In the genomic region with DNA sequence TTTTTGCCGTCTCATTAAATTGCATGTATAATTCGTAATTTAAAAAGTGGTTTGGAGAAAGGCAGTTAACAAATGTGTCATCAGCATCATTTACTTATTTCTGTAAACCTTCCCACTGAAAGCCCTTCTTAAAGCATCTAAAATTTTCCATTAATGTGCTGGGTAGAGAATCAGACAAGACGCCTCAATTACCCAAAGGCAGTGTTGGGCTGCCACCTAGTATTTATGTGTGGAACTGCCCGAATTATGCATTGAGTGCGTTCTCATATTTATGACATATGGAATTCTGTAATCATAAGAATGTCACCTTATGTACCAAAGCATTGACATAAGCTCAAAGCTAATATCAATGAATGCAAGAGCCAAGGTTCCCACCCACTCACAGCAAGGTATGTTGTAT, we compare ENCODE assay signal across 9 mouse cellular contexts.
A peak's percentile ranks its signal among the peaks of the same experiment; 100 is the strongest.
DNase-seq lines count a peak whose midpoint lies in the region; ATAC-seq and TF ChIP-seq lines count a peak whose summit lies in the region.
"Had no signal": no experiment of that assay in that cellular context is flagged by ENCODE, and none has a peak within 500 bp of the region (broad histone marks: within the 10 kb centered on the region; RNA-seq: fewer than 3 reads in every experiment).

No protein-coding gene starts in this region.

- TF ChIP-seq POLR2A in kidney, adult 2 months (IDR thresholded peaks at IDR 0.05; ENCODE audit: low read depth, low read length): no peak
- TF ChIP-seq POLR2A in cortical plate, adult 2 months (IDR thresholded peaks at IDR 0.05; ENCODE audit: extremely low read depth, insufficient read depth, low read length): no peak

- 42% methylated on average over 5 of the region's 5 CpGs for WGBS in kidney, adult 2 months
- 33% methylated on average over 5 of the region's 5 CpGs for WGBS in hindbrain, postnatal 0 days
- 53% methylated on average over 5 of the region's 5 CpGs for WGBS in midbrain, embryonic 15.5 days

- no peaks in the 10 kb centered on the region for H3K4me1 ChIP-seq in kidney, adult 2 months (ENCODE audit: control insufficient read depth, insufficient read depth, low read length)
- no peaks in the 10 kb centered on the region for H3K4me1 ChIP-seq in cortical plate, adult 2 months (ENCODE audit: control insufficient read depth, insufficient read depth, low read length)
- no peaks in the 10 kb centered on the region for H3K4me1 ChIP-seq in hindbrain, postnatal 0 days (ENCODE audit: insufficient read depth, low read length)
- H3K4me1 ChIP-seq in midbrain, embryonic 15.5 days: no peaks in the 10 kb centered on the region
- H3K4me1 ChIP-seq: heart, embryonic 15.5 days had no signal

- no peak overlapping the region for H3K4me2 ChIP-seq in hindbrain, postnatal 0 days (ENCODE audit: low read depth, low read length)
- H3K4me2 ChIP-seq in midbrain, embryonic 15.5 days: no peak overlapping the region
- H3K4me2 ChIP-seq: heart, embryonic 15.5 days had no signal

- TF ChIP-seq CTCF in kidney, adult 2 months (conservative IDR thresholded peaks at IDR 0.05; ENCODE audit: insufficient read depth, insufficient read length, low read depth, low read length): 0 out of 2 replicates have a peak, but pooled peaks have one; percentile 20
- peak; percentile 74 for TF ChIP-seq CTCF in cortical plate, adult 2 months (IDR thresholded peaks at IDR 0.05; ENCODE audit: extremely low read depth, insufficient read depth, low read length)
- TF ChIP-seq CTCF in hindbrain, postnatal 0 days (IDR thresholded peaks at IDR 0.05; ENCODE audit: low read depth): peak; percentile 86

- H3K27me3 ChIP-seq in kidney, adult 2 months (replicated peaks; ENCODE audit: control insufficient read depth, insufficient read depth, low read length): no peaks in the 10 kb centered on the region
- no peaks in the 10 kb centered on the region for H3K27me3 ChIP-seq in hindbrain, postnatal 0 days (ENCODE audit: insufficient read depth, low read length)
- H3K27me3 ChIP-seq in midbrain, embryonic 15.5 days (replicated peaks): peaks cover 5% of the 10 kb centered on the region; the same call in 1 of the 2 replicates
- H3K27me3 ChIP-seq: heart, embryonic 15.5 days had no signal

- no peaks in the 10 kb centered on the region for H3K9me3 ChIP-seq in hindbrain, postnatal 0 days (ENCODE audit: low read length)
- H3K9me3 ChIP-seq in midbrain, embryonic 15.5 days: no peaks in the 10 kb centered on the region
- H3K9me3 ChIP-seq: heart, embryonic 15.5 days had no signal

- ATAC-seq in hindbrain, postnatal 0 days: 0 out of 2 replicates have a peak, but pooled peaks have one; percentile 53
- ATAC-seq in midbrain, embryonic 15.5 days (replicated peaks): peak; percentile 67; the same call in 1 of the 2 replicates
- no peak for ATAC-seq in monocyte, adult 5-6 weeks (replicated peaks; ENCODE audit: insufficient number of reproducible peaks, low FRiP score, low TSS enrichment, poor library complexity, severe bottlenecking)

- no peak overlapping the region for H3K27ac ChIP-seq in kidney, adult 2 months (ENCODE audit: insufficient read depth, low read depth, low read length)
- no peak overlapping the region for H3K27ac ChIP-seq in cortical plate, adult 2 months (ENCODE audit: insufficient read depth, low read length)
- no peak overlapping the region for H3K27ac ChIP-seq in hindbrain, postnatal 0 days
- no peak overlapping the region for H3K27ac ChIP-seq in midbrain, embryonic 15.5 days
- H3K27ac ChIP-seq: heart, embryonic 15.5 days had no signal

- DNase-seq in kidney, adult 2 months: peak; percentile 3
- DNase-seq in kidney, adult 18-20 months: no peak
- DNase-seq in hindbrain, postnatal 0 days (ENCODE audit: low spot score): peak; percentile 86
- no peak for DNase-seq in thymus, postnatal 10 days (ENCODE audit: low spot score in 2 of 2)
- no peak for DNase-seq in spleen, adult 18-20 months

- H3K9ac ChIP-seq in hindbrain, postnatal 0 days (replicated peaks; ENCODE audit: low read length): no peak overlapping the region
- no peak overlapping the region for H3K9ac ChIP-seq in midbrain, embryonic 15.5 days
- H3K9ac ChIP-seq: heart, embryonic 15.5 days had no signal

- H3K4me3 ChIP-seq in kidney, adult 2 months (ENCODE audit: insufficient read depth, low read depth, low read length): no peak overlapping the region
- H3K4me3 ChIP-seq in cortical plate, adult 2 months (ENCODE audit: insufficient read depth, low read length): no peak overlapping the region
- no peak overlapping the region for H3K4me3 ChIP-seq in hindbrain, postnatal 0 days (ENCODE audit: low read length)
- H3K4me3 ChIP-seq in midbrain, embryonic 15.5 days: no peak overlapping the region
- H3K4me3 ChIP-seq: heart, embryonic 15.5 days had no signal

- no peaks in the 10 kb centered on the region for H3K36me3 ChIP-seq in kidney, adult 2 months (ENCODE audit: control insufficient read depth, insufficient read depth, low read length)
- H3K36me3 ChIP-seq in hindbrain, postnatal 0 days (ENCODE audit: insufficient read depth, low read length): no peaks in the 10 kb centered on the region
- no peaks in the 10 kb centered on the region for H3K36me3 ChIP-seq in midbrain, embryonic 15.5 days (replicated peaks)
- H3K36me3 ChIP-seq: heart, embryonic 15.5 days had no signal

Comparison
In these comparisons a context has a peak if more than half of its experiments do, and no peak if none do; other contexts are left out.
1. DNase-seq: peak in kidney, adult 2 months (single experiment) and hindbrain, postnatal 0 days (single experiment); none in kidney, adult 18-20 months (single experiment), thymus, postnatal 10 days (0 of 2) and spleen, adult 18-20 months (0 of 2).
2. CTCF ChIP-seq: peak in every context shown above with its lines; median percentile 86 in hindbrain, postnatal 0 days; 74 in cortical plate, adult 2 months; 20 in kidney, adult 2 months.